Mouse (Mus musculus) ovary, postnatal 36 days (tissue): Measurements from ENCODE around the gene Psmb8.
A peak's percentile ranks its signal among the peaks of the same experiment; 100 is the strongest.

Experiments used
- DNase-seq: peaks from one replicate; pipeline ENCODE4 v3.0.0; 2022; ENCODE audit warnings: low spot score, mixed read lengths

Psmb8 gene

GRCm38 (mm10) chr17:34193468-34193867, 4.1 kb upstream of the Psmb8 start:
- no peak for DNase-seq

GRCm38 (mm10) chr17:34194723-34195122, 2.8 kb upstream of the Psmb8 start:
- no peak for DNase-seq

- DNase-seq: no peak
These were observed 1.0 kb upstream of the Psmb8 start for GRCm38 (mm10) chr17:34196491-34196890.

- peak; percentile 51 for DNase-seq
These were observed 491 bp downstream of the Psmb8 start for GRCm38 (mm10) chr17:34197904-34198520.

GRCm38 (mm10) chr17:34198521-34198912, 996 bp downstream of the Psmb8 start:
- DNase-seq: no peak

- no peak for DNase-seq
These were observed 1.6 kb downstream of the Psmb8 start for GRCm38 (mm10) chr17:34199050-34199619.

GRCm38 (mm10) chr17:34200047-34200446, 2.5 kb downstream of the Psmb8 start:
- DNase-seq: no peak

GRCm38 (mm10) chr17:34200772-34201505, 3.4 kb downstream of the Psmb8 start:
- no peak for DNase-seq

GRCm38 (mm10) chr17:34201506-34202055, 4.1 kb downstream of the Psmb8 start:
- DNase-seq: no peak

GRCm38 (mm10) chr17:34202760-34203442, 5.4 kb downstream of the Psmb8 start:
- no peak for DNase-seq

- DNase-seq: no peak
These were observed 5.9 kb downstream of the Psmb8 start, which contains the start of gene Tap2 for GRCm38 (mm10) chr17:34203444-34203843. Gene Tap2 (plus strand): TSS chr17:34203527.

GRCm38 (mm10) chr17:34204303-34205010, 6.9 kb downstream of the Psmb8 start:
- peak; percentile 89 for DNase-seq

- DNase-seq: peak; percentile 47
These were observed 7.7 kb downstream of the Psmb8 start for GRCm38 (mm10) chr17:34205021-34205745.

- DNase-seq: no peak
These were observed 8.2 kb downstream of the Psmb8 start for GRCm38 (mm10) chr17:34205746-34206176.

- DNase-seq: no peak
These were observed 9.2 kb downstream of the Psmb8 start for GRCm38 (mm10) chr17:34206731-34207130.

GRCm38 (mm10) chr17:34207456-34207855, 9.9 kb downstream of the Psmb8 start:
- DNase-seq: no peak

GRCm38 (mm10) chr17:34207866-34208265, 10.3 kb downstream of the Psmb8 start:
- DNase-seq: no peak

GRCm38 (mm10) chr17:34208421-34208820, 10.9 kb downstream of the Psmb8 start:
- no peak for DNase-seq

- DNase-seq: no peak
These were observed 12.2 kb downstream of the Psmb8 start for GRCm38 (mm10) chr17:34209680-34210079.

- no peak for DNase-seq
These were observed 13.1 kb downstream of the Psmb8 start for GRCm38 (mm10) chr17:34210599-34210998.
